Mouse (Mus musculus) forebrain, embryonic 16.5 days (tissue): Measurements from ENCODE around the gene Lhx2. TPM values are rescaled to one million over a fixed set of nuclear protein-coding genes. Genes with fewer than 3 reads are reported as not detected.

ENCODE experiments used
- ATAC-seq: fragments of 200-750 bp; cut with Nextera tagmentation; 2 replicates; pipeline ENCODE4 v1.8.0; 2017; ENCODE audit warnings: mild to moderate bottlenecking, moderate library complexity
- H3K27ac ChIP-seq: fragments of 300-500 bp; sonication (generic); 2 replicates; pipeline ENCODE4 v1.5.1; 2014; ENCODE audit warnings: low read length, control low read depth
- H3K27me3 ChIP-seq: fragments of 300-500 bp; sonication (generic); replicated peaks from 2 replicates; pipeline ENCODE4 v1.6.1; 2014; ENCODE audit warnings: low read length; ENCODE audit not compliant: control insufficient read depth, insufficient read depth
- H3K36me3 ChIP-seq: fragments of 300-500 bp; sonication (generic); 2 replicates; pipeline ENCODE4 v1.6.1; 2014; ENCODE audit not compliant: control insufficient read depth, insufficient read depth
- H3K4me1 ChIP-seq: fragments of 300-500 bp; sonication (generic); replicated peaks from 2 replicates; pipeline ENCODE4 v1.6.1; 2014; ENCODE audit warnings: low read length; ENCODE audit not compliant: control insufficient read depth, insufficient read depth
- H3K4me2 ChIP-seq: fragments of 300-500 bp; sonication (generic); 2 replicates; pipeline ENCODE4 v1.6.1; 2014; ENCODE audit warnings: mild to moderate bottlenecking, low read length, control low read depth
- H3K4me3 ChIP-seq: fragments of 300-500 bp; sonication (generic); replicated peaks from 2 replicates; pipeline ENCODE4 v1.5.1; 2014; ENCODE audit warnings: mild to moderate bottlenecking, low read length, control low read depth
- H3K9ac ChIP-seq: fragments of 300-500 bp; sonication (generic); replicated peaks from 2 replicates; pipeline ENCODE4 v1.6.1; 2014; ENCODE audit warnings: low read depth, low read length, control low read depth
- H3K9me3 ChIP-seq: fragments of 300-500 bp; sonication (generic); 2 replicates; pipeline ENCODE4 v1.6.1; 2016; ENCODE audit warnings: low read length; ENCODE audit not compliant: control insufficient read depth
- WGBS: fragments of 180-500 bp; shearing (Covaris S2); extraction: QIAGEN DNeasy Blood & Tissue Kit; methylation state at CpG from one replicate; pipeline ENCODE4 v1.1.7; 2014; 5-methylcytosine and 5-hydroxymethylcytosine counted together
- polyA plus RNA-seq: library from polyadenylated mRNA; unstranded; fragments of >200 nt; fragmentation: Nextera tagmentation; extraction: Ambion mirVana; gene quantifications from 2 replicates; pipeline ENCODE4 v1.2.1, GENCODE M21; 2015

Lhx2 gene
- polyA plus RNA-seq, 1 experiment from 2014 or later = 69.7 TPM

DNA sequence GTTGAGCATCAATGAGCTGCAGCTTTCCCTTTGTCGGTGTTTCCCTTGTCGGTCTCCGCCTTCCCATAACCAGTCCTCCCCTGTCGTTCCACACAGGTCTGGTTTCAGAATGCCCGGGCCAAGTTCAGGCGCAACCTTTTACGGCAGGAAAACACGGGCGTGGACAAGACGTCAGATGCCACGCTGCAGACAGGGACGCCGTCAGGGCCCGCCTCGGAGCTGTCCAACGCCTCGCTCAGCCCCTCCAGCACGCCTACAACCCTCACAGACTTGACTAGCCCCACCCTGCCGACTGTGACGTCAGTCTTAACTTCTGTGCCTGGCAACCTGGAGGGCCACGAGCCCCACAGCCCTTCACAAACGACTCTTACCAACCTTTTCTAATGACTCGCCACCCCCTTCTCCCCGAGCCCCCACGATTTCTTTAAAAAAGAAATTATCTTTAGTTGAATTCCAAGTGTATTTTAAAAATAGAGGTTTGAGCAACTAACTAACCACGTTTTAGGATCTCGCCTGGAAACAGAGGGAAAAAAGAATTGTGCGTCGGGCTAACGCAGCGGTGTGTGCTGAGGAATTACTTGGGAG, 29.8 kb downstream of the Lhx2 start:
- Histone ChIP-seq H3K4me3 (no peak overlapping the region), H3K27me3 (no peaks in the 10 kb centered on the region), H3K4me1 (peaks cover 20% of the 10 kb centered on the region), H3K36me3 (0 out of 2 replicates have a peak, but pooled peaks cover 5% of the 10 kb centered on the region), H3K9me3 (no peaks in the 10 kb centered on the region), H3K9ac (no peak overlapping the region), H3K4me2 (0 out of 2 replicates have a peak overlapping the region, but pooled peaks have one; percentile 12), H3K27ac (0 out of 2 replicates have a peak overlapping the region, but pooled peaks have one; percentile 13)
- peak; percentile 27; the same call in 1 of the 2 replicates for ATAC-seq
- WGBS = 48% methylated on average over 31 of the region's 31 CpGs

DNA sequence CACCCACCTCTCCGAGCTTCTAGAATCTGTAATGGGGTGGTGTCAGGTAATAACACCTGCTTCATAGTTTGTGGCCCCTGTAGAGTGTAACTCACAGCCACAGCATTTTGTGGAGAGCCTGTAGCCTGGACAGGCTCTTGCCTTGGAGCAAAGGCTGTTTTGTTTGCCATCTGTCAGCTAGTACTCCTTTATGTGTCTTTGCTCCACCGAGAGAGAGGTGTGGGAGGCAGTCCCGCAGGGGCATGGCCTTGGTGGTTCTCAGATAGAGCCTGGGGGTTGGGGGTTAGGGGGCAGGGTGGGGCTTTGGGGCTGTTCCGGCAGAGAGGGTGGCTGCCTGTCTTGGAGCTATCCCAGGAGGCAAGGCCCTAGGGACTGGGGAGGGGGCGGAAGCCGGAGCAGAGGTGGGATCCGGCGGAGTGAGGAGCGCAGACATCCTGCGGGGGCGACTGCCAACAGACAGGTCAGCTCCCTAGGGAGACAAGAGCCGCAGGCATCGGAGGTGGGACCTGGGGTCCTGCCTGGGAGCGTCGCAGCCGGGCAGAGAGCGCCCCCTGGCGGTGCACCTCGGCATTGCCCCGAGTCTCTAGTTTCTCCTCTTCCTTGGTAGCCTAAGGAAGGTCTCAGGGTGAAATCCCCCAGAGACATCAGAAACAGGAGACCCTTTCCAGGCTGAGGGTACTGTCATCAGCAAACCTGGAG, 36.7 kb downstream of the Lhx2 start:
- H3K4me2 ChIP-seq = peak overlapping the region; percentile 47
- H3K9me3 ChIP-seq = no peaks in the 10 kb centered on the region
- H3K4me3 ChIP-seq = 0 out of 2 replicates have a peak overlapping the region, but pooled peaks have one; percentile 10
- no peaks in the 10 kb centered on the region for H3K36me3 ChIP-seq
- ATAC-seq = peak; percentile 48
- peaks cover 16% of the 10 kb centered on the region for H3K4me1 ChIP-seq
- no peak overlapping the region for H3K9ac ChIP-seq
- 3% methylated on average over 20 of the region's 20 CpGs for WGBS
- H3K27me3 ChIP-seq = no peaks in the 10 kb centered on the region; the same call in 1 of the 2 replicates
- no peak overlapping the region for H3K27ac ChIP-seq

DNA sequence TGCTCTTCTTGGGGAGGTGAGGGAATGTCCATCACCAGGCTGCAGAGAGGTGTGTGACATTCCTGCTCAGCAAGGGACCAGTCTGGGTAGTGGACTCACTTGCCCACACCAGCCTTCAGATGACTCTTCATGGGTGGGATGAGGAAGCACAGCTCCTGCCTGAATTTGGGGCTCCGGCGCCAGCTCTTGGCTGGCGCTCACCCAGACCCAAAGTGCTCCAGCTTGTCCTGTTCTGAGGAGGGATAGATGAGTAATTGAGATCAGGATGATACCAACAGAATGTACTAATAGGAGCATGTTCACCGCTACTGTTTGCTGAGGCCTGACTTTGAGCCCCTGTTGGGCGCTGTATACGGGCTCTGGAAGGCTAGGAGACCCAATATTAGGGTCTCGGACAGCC, 38.2 kb downstream of the Lhx2 start:
- H3K9me3 ChIP-seq = no peaks in the 10 kb centered on the region
- no peak overlapping the region for H3K9ac ChIP-seq
- no peaks in the 10 kb centered on the region; the same call in 1 of the 2 replicates for H3K27me3 ChIP-seq
- peaks cover 16% of the 10 kb centered on the region for H3K4me1 ChIP-seq
- no peaks in the 10 kb centered on the region for H3K36me3 ChIP-seq
- H3K4me2 ChIP-seq = no peak overlapping the region
- WGBS = 83% methylated on average over 7 of the region's 7 CpGs
- ATAC-seq = no peak
- no peak overlapping the region for H3K4me3 ChIP-seq
- H3K27ac ChIP-seq = no peak overlapping the region

DNA sequence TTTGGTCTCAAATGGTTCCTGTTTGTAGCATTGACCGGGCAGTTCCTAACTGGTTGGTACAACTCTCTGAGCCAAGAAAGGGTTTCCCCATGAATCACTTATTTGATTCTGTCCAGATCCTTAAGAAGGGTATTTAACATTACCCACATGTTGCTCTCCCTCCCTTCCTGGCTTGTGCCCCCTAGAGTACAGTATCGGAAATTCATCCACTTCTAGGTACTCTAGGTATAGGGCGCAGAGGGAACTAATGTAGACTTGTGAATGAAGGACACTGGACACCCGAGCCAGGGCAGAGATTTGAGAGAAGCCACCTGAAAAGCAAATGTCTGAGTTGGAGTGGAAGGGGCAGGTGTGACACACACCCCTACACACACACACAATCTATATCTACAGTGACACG, 39.3 kb downstream of the Lhx2 start:
- no peak for ATAC-seq
- Histone ChIP-seq H3K27ac (no peak overlapping the region), H3K4me3 (no peak overlapping the region), H3K4me1 (peaks cover 16% of the 10 kb centered on the region), H3K4me2 (no peak overlapping the region), H3K27me3 (no peaks in the 10 kb centered on the region; the same call in 1 of the 2 replicates), H3K9ac (no peak overlapping the region), H3K9me3 (no peaks in the 10 kb centered on the region), H3K36me3 (no peaks in the 10 kb centered on the region)
- 43% methylated on average over 5 of the region's 5 CpGs for WGBS

DNA sequence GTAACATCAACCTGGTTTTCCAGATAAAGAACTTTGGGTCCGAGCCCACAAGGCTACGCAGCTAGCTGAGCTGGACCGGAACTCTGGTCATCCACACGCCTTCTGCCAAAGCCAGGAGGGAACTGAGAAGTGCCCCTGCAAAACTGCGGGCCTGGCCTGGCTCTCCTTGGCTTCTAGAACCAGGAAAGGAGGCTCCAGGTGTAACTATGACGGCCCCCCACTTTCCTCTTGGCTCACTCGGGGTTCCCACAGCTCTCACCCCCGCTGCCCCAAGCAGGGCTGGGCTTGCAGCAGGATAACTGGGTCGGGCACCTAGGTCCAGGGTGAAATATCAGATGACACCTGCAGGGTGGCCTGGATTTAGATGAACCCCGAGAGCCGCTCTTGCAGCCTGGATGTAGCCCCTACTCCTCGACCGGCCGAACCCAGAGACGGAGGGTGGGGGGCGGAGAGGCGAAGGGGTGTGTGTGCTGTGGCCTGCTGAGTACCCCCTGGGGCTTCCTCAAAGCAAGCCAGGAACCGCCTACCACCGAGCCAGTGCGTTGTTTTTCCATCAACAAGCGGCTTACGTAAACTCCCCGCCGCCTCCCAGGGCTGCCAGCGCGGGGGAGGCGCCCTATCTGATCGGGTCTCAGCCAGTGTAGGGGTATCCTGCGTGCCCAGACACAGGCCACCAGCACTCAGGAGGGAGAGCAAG, 39.9 kb downstream of the Lhx2 start:
- Histone ChIP-seq H3K4me2 (peak overlapping the region; percentile 35), H3K27me3 (no peaks in the 10 kb centered on the region; the same call in 1 of the 2 replicates), H3K27ac (no peak overlapping the region), H3K4me1 (peaks cover 16% of the 10 kb centered on the region), H3K9me3 (no peaks in the 10 kb centered on the region), H3K36me3 (no peaks in the 10 kb centered on the region), H3K4me3 (peak overlapping the region; percentile 7; the same call in 1 of the 2 replicates), H3K9ac (no peak overlapping the region)
- ATAC-seq = no peak
- 14% methylated on average over 29 of the region's 29 CpGs for WGBS

DNA sequence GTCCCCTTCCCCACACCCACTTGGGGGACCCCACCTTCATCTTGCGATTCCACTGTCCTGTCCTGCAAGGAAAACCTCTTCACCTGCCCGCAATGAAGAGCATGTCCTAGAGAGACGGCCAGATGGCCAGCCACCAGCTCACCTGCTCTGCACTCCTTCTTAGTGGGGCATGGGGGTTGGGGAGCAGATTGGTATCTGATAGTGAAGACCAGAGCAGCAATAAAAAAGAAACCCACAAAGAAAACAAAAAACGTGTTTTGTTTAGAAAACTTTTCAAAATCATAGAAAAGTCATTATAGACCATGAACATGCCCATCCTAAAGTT, 40.4 kb downstream of the Lhx2 start:
- ATAC-seq = no peak
- H3K9me3 ChIP-seq = no peaks in the 10 kb centered on the region
- no peaks in the 10 kb centered on the region for H3K36me3 ChIP-seq
- 33% methylated on average over 4 of the region's 4 CpGs for WGBS
- H3K27ac ChIP-seq = no peak overlapping the region
- no peaks in the 10 kb centered on the region; the same call in 1 of the 2 replicates for H3K27me3 ChIP-seq
- peak overlapping the region; percentile 35 for H3K4me2 ChIP-seq
- no peak overlapping the region for H3K4me3 ChIP-seq
- no peak overlapping the region for H3K9ac ChIP-seq
- H3K4me1 ChIP-seq = peaks cover 16% of the 10 kb centered on the region

DNA sequence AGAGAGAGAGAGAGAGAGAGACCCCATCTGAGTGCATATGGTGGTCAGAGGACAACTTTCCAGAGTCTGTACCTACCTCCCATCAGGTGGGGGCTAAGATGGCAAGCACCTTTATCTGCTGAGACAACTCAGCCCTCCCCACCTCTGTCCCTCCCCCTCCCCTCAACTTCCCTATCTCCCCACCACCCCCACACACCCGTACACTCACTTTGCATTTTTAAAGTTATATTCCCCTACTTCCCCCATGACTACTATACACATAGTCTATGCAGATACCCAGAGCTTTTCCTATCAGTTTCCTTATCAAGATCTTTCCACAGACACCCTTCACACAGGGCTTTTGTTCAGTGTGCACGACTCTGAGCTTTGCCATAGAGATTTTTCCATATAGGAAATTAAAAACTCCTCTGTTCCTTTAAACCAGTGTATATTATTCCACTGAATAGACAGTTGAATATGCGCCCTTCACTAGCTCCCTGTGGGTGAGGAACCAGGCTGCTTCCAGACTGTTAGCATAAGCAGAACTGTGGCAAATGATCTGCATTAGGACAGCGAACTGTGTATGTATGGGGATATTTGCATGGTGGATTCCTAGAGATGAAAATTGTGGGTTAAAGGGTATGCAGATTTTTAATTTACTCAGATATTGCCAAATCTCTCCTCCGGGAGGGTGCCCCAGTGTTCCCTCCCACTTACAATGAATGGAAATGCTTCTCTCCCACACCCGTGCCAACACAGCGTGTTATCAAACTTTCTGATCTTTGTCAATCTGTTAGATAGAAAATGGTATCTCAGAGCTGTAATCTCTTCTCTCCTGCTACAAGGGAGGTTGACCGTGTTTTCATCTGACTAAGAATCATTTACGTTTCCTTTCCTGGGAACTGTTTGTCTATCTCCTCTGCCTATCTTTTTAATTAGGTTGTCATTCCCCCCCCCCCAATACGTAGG, 41.3 kb downstream of the Lhx2 start:
- ATAC-seq = no peak
- 57% methylated on average over 10 of the region's 10 CpGs for WGBS
- Histone ChIP-seq H3K36me3 (no peaks in the 10 kb centered on the region), H3K9ac (no peak overlapping the region), H3K27me3 (no peaks in the 10 kb centered on the region; the same call in 1 of the 2 replicates), H3K4me2 (no peak overlapping the region), H3K4me1 (peaks cover 15% of the 10 kb centered on the region), H3K4me3 (no peak overlapping the region), H3K27ac (no peak overlapping the region), H3K9me3 (no peaks in the 10 kb centered on the region)

DNA sequence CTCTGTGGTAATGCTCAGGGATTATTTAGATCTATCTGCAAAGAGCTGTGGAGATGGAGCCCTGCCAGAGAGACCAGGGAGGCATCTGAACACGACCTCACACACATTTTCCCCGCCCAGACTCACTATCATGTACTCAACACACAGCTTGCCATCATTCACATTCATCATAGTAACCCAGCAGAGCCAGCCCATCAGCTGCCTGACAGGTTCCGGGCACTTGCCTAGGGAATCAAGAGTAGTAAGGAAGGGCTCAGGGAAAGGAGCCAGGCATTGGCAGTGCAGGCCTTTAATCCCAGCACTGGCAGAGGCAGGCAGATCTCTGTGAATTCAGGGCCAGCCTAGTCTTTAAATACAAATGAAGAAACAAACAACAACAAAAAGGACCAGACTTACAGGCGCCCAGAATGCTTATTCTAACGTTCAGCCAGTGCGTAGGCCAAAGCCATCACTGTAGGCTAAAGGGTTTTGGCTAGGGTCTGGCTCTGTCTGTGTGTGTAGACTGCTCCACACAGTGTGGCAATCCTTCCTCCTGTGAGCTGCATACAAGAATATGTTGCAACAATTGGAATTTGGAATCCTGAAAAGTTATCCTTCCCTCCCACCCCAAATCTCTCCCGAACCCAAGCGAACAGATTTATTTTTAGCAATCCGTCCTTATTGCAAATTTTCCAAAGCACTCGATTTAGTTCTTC, 48.6 kb downstream of the Lhx2 start:
- no peak overlapping the region for H3K4me3 ChIP-seq
- H3K4me1 ChIP-seq = no peaks in the 10 kb centered on the region
- no peaks in the 10 kb centered on the region for H3K36me3 ChIP-seq
- no peak overlapping the region for H3K4me2 ChIP-seq
- no peak overlapping the region for H3K27ac ChIP-seq
- WGBS = 84% methylated on average over 10 of the region's 10 CpGs
- no peak overlapping the region for H3K9ac ChIP-seq
- H3K27me3 ChIP-seq = no peaks in the 10 kb centered on the region
- ATAC-seq = peak; percentile 47
- no peaks in the 10 kb centered on the region for H3K9me3 ChIP-seq
